Mouse (Mus musculus) cerebellum, adult 2 months (tissue): ENCODE results near the gene Tcf7l2. TPM values are rescaled to one million over a fixed set of nuclear protein-coding genes. Genes with fewer than 3 reads are reported as not detected.

Experiments
- DNase-seq, 2 experiments: peaks; one replicate each; pipeline ENCODE4 v3.0.0; 2021
- H3K27ac ChIP-seq: fragments of 200-500 bp; 2 replicates; pipeline ENCODE4 v1.5.1; 2012; ENCODE audit warnings: low read length, control low read depth, inconsistent platforms; ENCODE audit not compliant: insufficient read depth
- H3K27me3 ChIP-seq: fragments of 200-500 bp; 2 replicates; pipeline ENCODE4 v1.6.1; 2012; ENCODE audit warnings: inconsistent platforms, mild to moderate bottlenecking, low read length, moderate library complexity; ENCODE audit not compliant: control insufficient read depth, insufficient read depth
- H3K4me1 ChIP-seq: fragments of 200-500 bp; 2 replicates; pipeline ENCODE4 v1.6.1; 2011; ENCODE audit warnings: low read length; ENCODE audit not compliant: control insufficient read depth, insufficient read depth
- H3K4me3 ChIP-seq: fragments of 200-500 bp; replicated peaks from 2 replicates; pipeline ENCODE3; 2011; ENCODE audit warnings: mild to moderate bottlenecking, low read depth, low read length, control low read depth; ENCODE audit not compliant: insufficient read depth
- CTCF ChIP-seq: fragments of 200-500 bp; IDR thresholded peaks from 2 replicates; pipeline ENCODE4 v1.5.1; 2011; ENCODE audit warnings: low read depth, mild to moderate bottlenecking, control low read depth, low read length, moderate library complexity, borderline replicate concordance; ENCODE audit not compliant: insufficient read depth
- POLR2A ChIP-seq: fragments of 200-500 bp; IDR thresholded peaks from 2 replicates; pipeline ENCODE4 v1.6.1; 2011; ENCODE audit warnings: low read length, control low read depth, borderline replicate concordance; ENCODE audit not compliant: insufficient read depth
- WGBS: fragments of 180-500 bp; shearing (Covaris S2); methylation state at CpG from one replicate; pipeline ENCODE4 v1.1.7; 2018; 5-methylcytosine and 5-hydroxymethylcytosine counted together
- polyA plus RNA-seq: library from polyadenylated mRNA; depleted of rRNA; stranded (reverse); fragments of >200 nt; gene quantifications from 2 replicates; pipeline ENCODE4 v1.2.3, GENCODE M21; 2012

Tcf7l2 gene
- polyA plus RNA-seq, 1 experiment: 23.3 TPM

DNA sequence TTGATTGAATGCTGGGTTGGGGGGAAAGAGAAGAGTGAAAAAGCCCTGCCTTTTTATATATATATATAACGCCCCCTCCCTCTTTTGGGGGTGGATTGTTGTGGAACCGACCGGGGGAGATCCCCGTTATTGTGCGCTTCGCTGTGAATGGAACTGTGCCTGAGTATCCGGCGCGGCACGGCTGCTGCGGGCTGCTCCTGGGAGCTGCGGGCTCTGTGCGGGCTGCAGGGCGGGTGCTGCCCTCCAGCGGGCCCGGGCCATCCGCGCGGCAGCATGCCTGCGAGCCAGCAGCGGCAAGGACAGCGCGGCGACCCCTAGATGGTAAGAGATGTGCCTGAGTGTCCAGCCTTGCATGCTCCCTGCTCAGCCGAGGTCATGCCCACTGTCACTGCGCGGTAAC lies 153.7 kb downstream of the Tcf7l2 start:
- Histone ChIP-seq H3K27ac (no peak overlapping the region), H3K4me3 (no peak overlapping the region), H3K4me1 (no peaks in the 10 kb centered on the region), H3K27me3 (no peaks in the 10 kb centered on the region)
- TF ChIP-seq CTCF (no peak; the same call in 1 of the 2 replicates), POLR2A (no peak)
- DNase-seq: peak; percentile 10 to 16
- WGBS: 1% methylated on average over 27 of the region's 27 CpGs

DNA sequence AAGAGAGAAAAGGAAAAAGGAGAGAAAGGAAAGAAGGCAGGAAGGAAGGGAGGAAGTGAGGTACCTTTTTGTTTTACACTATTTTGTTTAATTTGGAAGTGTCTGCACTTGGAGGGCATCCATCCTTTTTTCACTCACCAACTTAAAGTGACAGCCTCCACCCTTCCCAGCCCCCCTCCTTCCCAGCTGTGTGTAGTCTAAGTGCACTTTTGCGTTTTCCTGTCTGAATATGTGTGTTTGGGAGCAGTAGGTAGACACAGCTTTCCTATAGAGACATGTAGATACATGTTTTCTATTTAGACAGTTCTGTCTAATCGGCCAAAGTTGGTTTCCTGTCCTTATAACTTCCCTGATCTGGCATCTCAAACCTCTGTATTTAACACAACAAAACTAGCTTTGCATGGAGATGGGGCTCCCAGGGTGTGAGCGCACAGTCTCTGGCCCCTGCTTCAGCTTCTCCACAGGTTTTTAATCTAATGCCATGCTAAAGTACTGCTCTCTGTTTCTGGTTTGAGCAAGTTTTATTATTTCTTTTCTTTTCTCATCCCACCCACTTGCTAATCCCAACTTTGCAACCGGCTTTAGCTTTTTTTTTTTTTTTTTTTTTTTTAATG lies 154.3 kb downstream of the Tcf7l2 start:
- Histone ChIP-seq H3K27me3 (no peaks in the 10 kb centered on the region), H3K4me3 (no peak overlapping the region), H3K4me1 (no peaks in the 10 kb centered on the region), H3K27ac (no peak overlapping the region)
- DNase-seq: no peak
- TF ChIP-seq CTCF: no peak
- no peak for TF ChIP-seq POLR2A
- 60% methylated on average over 4 of the region's 4 CpGs for WGBS

DNA sequence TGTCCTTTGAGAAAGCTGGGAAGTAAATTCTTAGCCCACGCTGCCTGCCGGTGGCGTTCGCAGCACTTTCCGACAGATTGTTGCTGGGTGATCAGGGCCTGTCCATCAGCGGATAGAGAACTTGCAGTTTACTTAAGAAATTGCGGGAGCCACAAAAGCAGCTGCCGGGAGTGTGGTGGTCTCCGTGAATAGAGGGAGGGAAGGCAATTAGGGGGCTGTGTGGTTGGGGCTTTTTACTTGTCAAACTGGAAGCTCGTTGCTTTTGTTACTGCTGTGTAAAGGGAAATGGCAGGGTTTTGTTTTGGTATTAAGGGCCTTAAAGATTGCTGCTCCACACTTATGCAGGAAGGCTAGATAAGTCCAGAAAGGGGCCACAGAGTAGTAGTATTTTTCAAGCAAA lies 155.0 kb downstream of the Tcf7l2 start:
- H3K4me1 ChIP-seq: no peaks in the 10 kb centered on the region
- no peak overlapping the region for H3K27ac ChIP-seq
- DNase-seq: no peak
- no peaks in the 10 kb centered on the region for H3K27me3 ChIP-seq
- whole genome bisulfite sequencing: 77% methylated on average over 10 of the region's 10 CpGs
- TF ChIP-seq CTCF: no peak
- TF ChIP-seq POLR2A: no peak
- H3K4me3 ChIP-seq: no peak overlapping the region

DNA sequence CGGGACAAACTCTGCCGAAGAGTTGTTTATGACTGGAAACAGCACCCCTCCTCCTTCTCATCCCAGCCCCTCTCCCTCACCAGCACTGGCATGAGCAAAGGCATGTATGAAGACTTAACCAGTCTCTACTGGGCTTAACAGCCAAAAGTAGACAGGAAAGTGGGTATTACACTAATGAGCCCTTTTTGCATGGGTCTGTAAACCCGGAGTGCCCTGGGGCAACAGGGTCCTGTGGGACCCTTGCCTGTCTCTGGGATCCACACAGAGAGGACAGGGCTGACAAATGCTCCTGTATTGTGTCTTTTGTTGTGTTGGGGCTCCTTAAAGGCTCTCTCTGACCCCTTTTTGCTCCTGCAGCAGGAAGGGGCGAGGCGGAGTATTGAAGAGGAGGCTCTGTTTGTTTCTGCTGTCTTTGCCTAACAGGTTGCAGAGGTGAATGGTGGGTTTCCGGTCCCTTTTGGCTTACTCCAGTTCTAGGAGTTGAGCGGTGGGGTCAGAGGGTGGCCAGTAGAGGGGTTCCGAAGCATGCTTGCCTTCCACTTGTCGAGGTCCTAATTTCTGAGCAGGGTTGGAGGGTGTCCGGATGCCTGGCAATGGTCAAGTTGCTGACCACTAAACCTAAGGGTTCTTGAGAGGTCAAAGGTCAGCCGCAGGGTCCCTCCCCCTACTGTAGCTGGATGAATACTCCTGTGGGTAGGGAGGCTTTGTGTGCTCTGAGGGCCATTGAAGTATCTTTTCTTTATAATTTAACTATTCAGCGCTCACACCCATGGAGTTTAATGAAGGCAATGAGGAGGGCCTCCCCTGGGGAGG lies 161.2 kb downstream of the Tcf7l2 start:
- no peak for DNase-seq
- Histone ChIP-seq H3K4me3 (no peak overlapping the region), H3K27me3 (no peaks in the 10 kb centered on the region), H3K27ac (no peak overlapping the region), H3K4me1 (no peaks in the 10 kb centered on the region)
- WGBS: 62% methylated on average over 12 of the region's 12 CpGs
- no peak for TF ChIP-seq CTCF
- no peak for TF ChIP-seq POLR2A

- no peak overlapping the region for H3K4me3 ChIP-seq
- no peaks in the 10 kb centered on the region for H3K4me1 ChIP-seq
- WGBS: 61% methylated on average over 7 of the region's 7 CpGs
These were observed 167.4 kb downstream of the Tcf7l2 start for GRCm38 (mm10) chr19:55909039-55909438.

GRCm38 (mm10) chr19:55911941-55912340 lies 170.3 kb downstream of the Tcf7l2 start:
- DNase-seq: no peak
- Histone ChIP-seq H3K27me3 (no peaks in the 10 kb centered on the region), H3K27ac (no peak overlapping the region), H3K4me3 (no peak overlapping the region), H3K4me1 (no peaks in the 10 kb centered on the region)
- 95% methylated on average over 8 of the region's 8 CpGs for WGBS
- TF ChIP-seq CTCF: no peak
- TF ChIP-seq POLR2A: no peak

More at GRCm38 (mm10) chr19:55909039-55909438, 167.4 kb downstream of the Tcf7l2 start:
- TF ChIP-seq CTCF (no peak), POLR2A (no peak)
- no peak for DNase-seq
- H3K27ac ChIP-seq: no peak overlapping the region
- no peaks in the 10 kb centered on the region for H3K27me3 ChIP-seq

DNA sequence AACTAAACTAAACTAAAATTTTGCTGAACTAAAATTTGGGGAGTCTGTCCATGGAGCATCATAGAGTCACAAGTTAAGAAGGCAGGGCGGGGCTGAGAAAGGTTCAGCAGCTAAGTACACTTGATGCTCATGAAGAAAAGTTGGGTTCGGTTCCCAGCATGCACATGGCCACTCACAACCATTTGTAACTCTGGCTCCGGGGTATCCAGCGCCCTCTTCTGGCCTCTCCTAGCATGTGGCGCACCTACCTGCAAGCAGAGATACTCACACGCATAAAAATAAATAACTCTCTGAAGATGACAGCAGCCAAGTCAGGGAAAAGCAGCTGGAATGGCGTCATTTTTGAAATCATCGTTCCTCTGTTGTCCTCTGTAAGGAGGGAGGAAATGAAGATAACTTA lies 171.2 kb downstream of the Tcf7l2 start:
- H3K4me3 ChIP-seq: no peak overlapping the region
- no peaks in the 10 kb centered on the region for H3K4me1 ChIP-seq
- TF ChIP-seq POLR2A: no peak
- TF ChIP-seq CTCF: no peak
- no peak overlapping the region for H3K27ac ChIP-seq
- no peak for DNase-seq
- WGBS: 94% methylated on average over 8 of the region's 8 CpGs
- no peaks in the 10 kb centered on the region for H3K27me3 ChIP-seq

DNA sequence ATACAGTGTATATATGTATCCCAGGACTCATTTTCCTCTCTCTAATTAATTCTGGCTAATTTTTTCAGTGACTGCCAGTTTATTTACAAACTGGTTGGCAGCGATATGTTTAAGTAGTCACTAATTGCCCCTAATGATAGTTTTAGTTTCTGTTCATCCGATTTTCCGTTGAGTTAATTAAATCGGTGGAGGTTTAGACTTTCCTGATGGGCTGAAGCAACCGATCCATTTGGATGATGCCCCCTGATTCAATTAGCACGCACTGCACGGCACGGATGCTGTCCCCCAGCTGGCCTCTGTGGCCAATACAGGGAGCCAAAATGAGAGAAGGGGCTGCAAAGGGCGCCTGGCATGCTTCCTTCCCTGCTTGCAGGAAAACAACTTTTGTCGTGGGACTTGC lies 172.0 kb downstream of the Tcf7l2 start:
- H3K27me3 ChIP-seq: no peaks in the 10 kb centered on the region
- no peak overlapping the region for H3K27ac ChIP-seq
- 20% methylated on average over 10 of the region's 10 CpGs for WGBS
- no peak for DNase-seq
- H3K4me3 ChIP-seq: no peak overlapping the region
- TF ChIP-seq CTCF (no peak), POLR2A (no peak)
- no peaks in the 10 kb centered on the region for H3K4me1 ChIP-seq
